Mouse (Mus musculus) C2C12 (cell line): ENCODE measurements at regions not wholly inside any gene's neighbourhood (a gene's known extent, or its start where the extent isn't known, plus 50 kb on each side); places are given as distances from the start of the nearest gene placed in this dataset.
"Not testable (repeated sequence)": the region's sequence is repeated elsewhere in the genome, so short reads cannot be mapped to it uniquely, and the experiment has no call there.

Experiments used
- CEBPB ChIP-seq: IDR thresholded peaks from one replicate; pipeline ENCODE4 v1.6.1; 2011; ENCODE audit warnings: low read depth, mild to moderate bottlenecking, control low read depth, moderate library complexity
- CTCF ChIP-seq: IDR thresholded peaks from one replicate; pipeline ENCODE4 v1.5.1; 2011; ENCODE audit not compliant: control insufficient read depth, insufficient read depth, insufficient read length
- FOSL1 ChIP-seq: IDR thresholded peaks from one replicate; pipeline ENCODE4 v1.8.0; 2011; ENCODE audit warnings: mild to moderate bottlenecking, low read length; ENCODE audit not compliant: poor library complexity, insufficient read depth, severe bottlenecking
- MAX ChIP-seq: IDR thresholded peaks from one replicate; pipeline ENCODE4 v1.6.1; 2011; ENCODE audit warnings: mild to moderate bottlenecking, control low read depth
- MYOD1 ChIP-seq: IDR thresholded peaks from one replicate; pipeline ENCODE4 v1.6.1; 2011; ENCODE audit warnings: low read depth; ENCODE audit not compliant: control insufficient read depth, insufficient read length
- MYOG ChIP-seq: IDR thresholded peaks from one replicate; pipeline ENCODE4 v1.6.1; 2011; ENCODE audit not compliant: control insufficient read depth, insufficient read length; ENCODE audit errors: extremely low read depth
- USF1 ChIP-seq: IDR thresholded peaks from one replicate; pipeline ENCODE4 v1.6.1; 2011; ENCODE audit warnings: low read depth, mild to moderate bottlenecking, control low read depth, moderate library complexity

DNA sequence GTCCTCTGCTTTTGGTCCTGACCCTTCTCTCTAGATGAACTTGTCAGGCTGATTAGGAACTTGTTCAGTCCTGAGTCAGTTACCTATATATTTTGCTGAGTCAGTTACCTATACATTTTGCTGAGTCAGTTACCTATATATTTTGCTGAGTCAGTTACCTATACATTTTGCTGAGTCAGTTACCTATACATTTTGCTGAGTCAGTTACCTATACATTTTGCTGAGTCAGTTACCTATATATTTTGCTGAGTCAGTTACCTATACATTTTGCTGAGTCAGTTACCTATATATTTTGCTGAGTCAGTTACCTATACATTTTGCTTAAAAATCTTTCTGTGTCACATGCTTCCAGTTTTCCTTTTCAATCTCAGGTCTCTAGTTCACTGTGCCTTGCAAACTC, 230.8 kb downstream of the Zfp619 start:
- not testable (repeated sequence) for TF ChIP-seq CTCF, MAX, USF1, MYOG, CEBPB, MYOD1, FOSL1
